Mouse (Mus musculus): ENCODE measurements around the gene H1f0. TPM values are rescaled to one million over a fixed set of nuclear protein-coding genes. Genes with fewer than 3 reads are reported as not detected.

Gene H1f0
- total RNA-seq, 2 experiments from 2014 or later, result 73.5 to 88.2 TPM

GRCm38 (mm10) chr15:79060887-79061565 lies 32.8 kb downstream of the H1f0 start:
- no peak for DNase-seq (ENCODE audit: low spot score in 2 of 2)
- intact Hi-C loops (cut with DNase I), result no loop called here

DNA sequence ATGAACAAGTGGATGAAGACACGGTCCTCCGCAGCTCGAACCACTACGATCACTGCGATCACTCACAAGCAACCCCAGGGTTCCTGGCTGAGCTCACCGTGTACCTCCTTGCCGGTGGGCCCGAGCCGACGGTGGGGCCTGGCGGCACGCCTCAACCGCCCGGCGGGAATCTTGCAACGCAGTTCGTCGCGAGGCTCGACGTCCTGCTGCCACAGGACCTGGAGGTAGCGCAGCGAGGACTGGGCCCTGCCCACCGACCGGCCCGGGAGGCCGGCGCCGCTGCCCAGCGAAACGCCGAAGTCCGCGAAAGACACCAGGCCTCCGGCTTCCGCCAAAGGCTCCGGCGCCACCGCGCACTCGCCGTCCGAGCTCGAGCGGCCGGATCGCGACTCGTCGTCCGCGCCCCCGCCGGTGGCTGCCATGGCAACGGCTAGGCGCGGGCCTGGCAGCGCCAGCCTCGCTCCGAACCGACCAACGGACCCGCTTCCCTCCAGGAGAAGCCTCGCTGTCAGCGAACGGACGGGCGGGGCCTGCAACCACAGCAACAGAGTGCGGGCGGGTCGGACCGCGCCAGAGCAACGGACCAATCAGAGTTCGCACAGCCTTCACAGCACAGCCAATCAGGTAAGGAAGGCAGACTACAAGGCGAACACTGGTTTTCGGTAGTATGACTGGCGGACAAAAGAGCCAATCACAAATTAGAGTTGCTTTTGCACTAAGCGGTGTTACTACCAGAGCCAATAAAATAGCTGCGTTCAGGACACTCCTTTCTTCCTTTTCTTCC lies 34.3 kb downstream of the H1f0 start, which contains the start of gene Ankrd54:
Gene Ankrd54, minus strand, starts transcription at position 518 of the 784 bp plus-strand sequence.
- peak; percentile 99 to 100 for DNase-seq (ENCODE audit: low spot score in 2 of 2)

DNA sequence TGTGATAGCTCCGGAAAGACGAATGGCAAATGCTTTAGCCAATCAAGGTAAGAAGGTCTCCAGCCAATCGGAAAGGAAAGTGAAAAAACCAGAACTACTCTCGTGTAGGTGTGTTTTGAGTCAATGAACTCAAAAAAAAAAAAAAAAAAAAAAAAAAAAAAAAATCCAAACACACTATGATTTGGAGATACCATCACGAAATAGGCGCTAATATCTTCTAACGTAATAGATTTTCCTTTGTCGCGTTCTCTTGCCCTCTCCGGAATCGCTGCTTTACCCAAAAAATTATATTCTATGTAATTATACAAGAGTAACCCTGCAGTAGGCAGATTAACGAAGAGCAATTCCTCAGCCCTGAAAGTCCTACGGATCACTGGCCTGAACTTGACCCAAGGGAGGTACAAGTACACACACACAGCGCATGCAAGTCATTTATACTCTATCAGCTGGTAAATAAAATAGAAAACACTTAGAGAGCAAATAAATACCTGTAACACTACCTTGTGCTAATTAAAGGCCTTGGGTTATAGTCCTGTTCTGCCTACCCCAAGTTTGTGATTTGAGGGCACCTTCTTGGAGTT lies 35.0 kb downstream of the H1f0 start:
- intact Hi-C loops (cut with DNase I), result no loop called here
- DNase-seq (ENCODE audit: low spot score in 2 of 2), result no peak

More for the DNA sequence above, 34.3 kb downstream of the H1f0 start, which contains the start of gene Ankrd54:
- intact Hi-C loops (cut with DNase I), result no loop called here

DNA sequence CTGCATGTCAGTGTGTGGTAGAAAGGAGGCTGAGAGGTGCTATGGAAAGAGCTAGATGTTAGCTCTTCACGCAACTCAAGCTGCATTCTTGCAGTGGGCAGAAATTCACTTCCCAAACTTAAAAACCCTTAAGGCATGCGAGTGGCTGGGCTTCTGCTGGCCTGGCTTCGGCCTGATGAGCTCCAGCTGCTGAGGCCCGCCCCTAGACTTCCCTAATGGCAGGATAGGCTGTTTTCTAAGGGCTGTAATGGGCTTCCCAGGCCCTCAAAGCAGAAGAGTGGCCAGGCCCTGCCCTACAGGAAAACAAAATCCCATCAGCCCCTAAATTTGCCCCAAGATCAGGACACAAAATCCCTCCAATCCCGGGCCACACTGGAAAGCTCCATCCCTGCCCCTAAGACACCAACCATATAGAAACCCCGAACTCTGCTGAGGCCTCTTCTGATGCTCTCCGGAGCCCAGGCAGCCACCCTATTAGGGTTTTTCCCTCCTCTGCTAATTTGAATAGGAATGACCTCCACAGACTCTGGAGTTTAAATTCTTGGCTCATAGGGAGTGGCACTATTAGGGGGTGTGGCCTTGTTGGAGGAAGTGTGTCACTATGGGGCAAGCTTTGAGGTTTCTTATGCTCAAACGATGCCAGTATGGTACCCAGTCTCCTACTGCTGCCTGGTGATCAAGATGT lies 37.0 kb downstream of the H1f0 start:
- DNase-seq (ENCODE audit: low spot score in 2 of 2), result no peak
- intact Hi-C loops (cut with DNase I), result no loop called here

DNA sequence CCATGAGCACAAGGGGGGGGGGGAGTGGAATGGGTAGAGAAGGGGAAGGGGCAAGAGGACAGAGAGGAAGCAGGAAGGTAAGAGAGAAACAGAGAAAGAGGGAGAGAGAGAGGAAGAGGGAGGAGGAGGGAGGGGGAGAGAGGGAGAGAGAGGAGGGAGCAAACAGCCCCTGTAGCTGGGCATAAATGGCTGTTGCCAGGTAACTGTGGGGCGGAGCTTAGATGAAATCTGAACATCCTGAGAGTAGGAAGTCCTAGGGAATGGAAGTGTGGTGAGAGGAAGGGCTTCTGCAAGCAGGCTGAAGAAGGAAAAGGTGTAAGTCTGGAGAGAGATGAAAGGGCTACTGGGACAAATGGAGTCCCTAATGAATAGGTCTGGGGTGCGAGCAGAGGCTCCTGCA lies 38.0 kb downstream of the H1f0 start:
- DNase-seq (ENCODE audit: low spot score in 2 of 2), result no peak
- intact Hi-C loops (cut with DNase I), result no loop called here

- no peak for DNase-seq (ENCODE audit: low spot score in 2 of 2)
- intact Hi-C loops (cut with DNase I), result no loop called here
Measured at GRCm38 (mm10) chr15:79067631-79068030, 39.4 kb downstream of the H1f0 start.

GRCm38 (mm10) chr15:79068416-79068815 lies 40.2 kb downstream of the H1f0 start:
- intact Hi-C loops (cut with DNase I), result no loop called here
- DNase-seq (ENCODE audit: low spot score in 2 of 2), result no peak

DNA sequence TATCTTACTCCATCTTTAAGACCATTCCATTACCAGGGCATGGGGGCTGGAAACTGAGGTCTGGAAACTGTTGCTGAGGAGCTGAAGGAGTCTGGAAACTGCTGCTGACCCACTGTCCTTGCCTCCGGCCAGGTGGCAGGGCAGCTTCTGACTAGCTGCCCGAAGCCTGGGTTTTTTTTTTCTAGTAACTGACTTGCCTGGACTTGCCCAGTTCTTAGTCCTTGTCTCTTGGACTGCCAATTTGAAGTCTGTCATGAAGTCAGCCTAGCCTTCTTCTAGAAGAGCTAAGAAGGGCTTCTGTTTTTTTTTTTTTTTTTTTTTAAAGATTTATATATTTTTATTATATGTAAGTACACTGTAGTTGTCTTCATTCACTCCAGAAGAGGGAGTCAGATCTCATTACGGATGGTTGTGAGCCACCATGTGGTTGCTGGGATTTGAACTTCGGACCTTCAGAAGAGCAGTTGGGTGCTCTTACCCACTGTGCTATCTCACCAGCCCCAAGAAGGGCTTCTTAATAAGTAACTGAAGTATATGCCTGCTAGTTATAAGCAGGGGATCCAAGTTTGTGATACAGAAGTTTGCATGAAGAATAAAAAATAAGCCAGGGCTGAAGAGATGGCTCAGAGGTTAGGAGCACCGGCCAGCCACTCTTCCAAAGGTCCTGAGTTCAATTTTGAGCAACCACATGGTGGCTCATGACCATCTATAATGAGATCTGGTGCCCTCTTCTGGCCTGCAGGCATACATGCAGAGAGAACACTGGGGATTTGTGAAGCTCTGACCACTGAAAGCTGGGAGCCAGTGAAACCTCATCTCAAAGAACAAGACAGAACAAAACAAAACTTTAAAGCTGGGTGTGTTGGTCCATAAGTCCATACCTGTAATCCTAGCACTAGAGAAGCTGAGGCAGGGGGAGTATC lies 43.1 kb downstream of the H1f0 start:
- intact Hi-C loops (cut with DNase I), result loop anchor here (2.0 kb wide), 1 partner anchor 33 kb away; no protein-coding TSS in a partner anchor
- peak in 1 of 2 experiments; percentile 39 for DNase-seq (ENCODE audit: low spot score in 2 of 2)

GRCm38 (mm10) chr15:79073752-79074151 lies 45.5 kb downstream of the H1f0 start:
- intact Hi-C loops (cut with DNase I), result no loop called here
- no peak for DNase-seq (ENCODE audit: low spot score in 2 of 2)

DNA sequence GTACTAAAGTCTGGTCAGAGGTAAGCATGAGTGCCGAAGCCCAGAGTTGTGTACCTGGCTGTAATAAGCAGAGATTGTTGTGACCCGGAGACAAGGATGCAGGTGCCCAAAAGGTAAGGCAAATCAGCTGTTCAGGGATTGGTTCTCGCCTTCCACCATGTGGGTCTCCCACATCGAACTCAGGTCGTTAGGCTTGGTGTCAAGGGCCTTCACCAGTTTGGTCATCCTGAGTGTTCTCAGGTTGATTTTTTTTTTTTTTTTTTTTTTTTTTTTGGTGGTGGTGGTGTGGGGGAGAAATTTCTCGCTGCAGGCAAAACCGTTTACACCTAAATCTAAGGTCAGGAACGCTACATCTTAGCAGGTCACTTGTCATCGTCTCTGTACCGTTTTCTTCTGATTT lies 46.2 kb downstream of the H1f0 start:
- DNase-seq (ENCODE audit: low spot score in 2 of 2), result no peak
- intact Hi-C loops (cut with DNase I), result no loop called here

GRCm38 (mm10) chr15:79074913-79075532 lies 46.8 kb downstream of the H1f0 start, which contains the start of gene Eif3l:
Gene Eif3l (plus strand): TSS chr15:79075179.
- peak; percentile 74 to 89 for DNase-seq (ENCODE audit: low spot score in 2 of 2)
- intact Hi-C loops (cut with DNase I), result no loop called here

DNA sequence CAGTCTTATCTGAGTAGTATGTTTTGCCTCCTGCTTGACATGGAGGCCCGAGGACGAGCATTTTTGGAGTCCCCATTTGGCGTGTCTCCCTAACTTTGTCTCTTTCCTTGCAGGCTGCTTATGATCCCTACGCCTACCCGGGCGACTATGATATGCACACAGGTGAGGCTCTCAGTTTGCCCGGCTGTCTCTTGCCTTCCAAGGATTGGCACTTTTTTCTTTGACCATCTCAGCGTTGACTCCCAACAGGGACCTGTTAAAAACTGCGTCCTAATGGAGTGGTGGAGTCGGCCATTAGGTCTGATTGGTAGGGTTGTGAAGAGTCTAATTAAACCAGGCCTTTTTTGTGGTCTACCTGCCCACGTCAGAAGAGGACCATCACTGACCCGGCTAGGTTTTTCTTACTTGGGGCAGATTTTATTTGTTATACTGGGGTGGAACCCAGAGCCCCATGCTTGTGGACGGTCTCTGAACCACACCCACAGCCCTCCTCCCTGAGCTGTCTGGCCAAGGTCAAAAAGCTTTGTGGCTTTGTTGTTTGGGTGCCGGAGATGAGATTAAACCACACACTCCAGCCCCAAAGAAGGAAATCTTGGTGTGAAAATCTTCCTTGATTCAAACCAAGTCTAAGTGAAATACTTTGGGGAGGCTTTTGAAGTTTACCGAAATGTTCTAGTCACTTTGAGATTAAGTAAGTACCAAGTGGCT lies 47.6 kb downstream of the H1f0 start:
- DNase-seq (ENCODE audit: low spot score in 2 of 2), result no peak
- intact Hi-C loops (cut with DNase I), result no loop called here

- no peak for DNase-seq (ENCODE audit: low spot score in 2 of 2)
- intact Hi-C loops (cut with DNase I), result no loop called here
Measured at GRCm38 (mm10) chr15:79079567-79079966, 51.3 kb downstream of the H1f0 start.

Small RNAs within 50 kb of the gene (microRNA-seq; reads per million reads assigned to microRNA genes)
- gene Mir6956, result 0.67 to 1.3 reads per million in 2 experiments

Other genes with a start within 250 kb of the H1f0 start
- 1 to 10 TPM; 4.0 to 5.1 TPM for gene Card10, start 225.4 kb upstream of the H1f0 start, total RNA-seq (2021)
- gene Cdc42ep1, start 185.8 kb upstream of the H1f0 start, total RNA-seq (2021), result 10 to 100 TPM in 1 of 2 experiments, 1 to 10 TPM in 1; 6.5 to 11.0 TPM
- gene Lgals2, start 172.9 kb upstream of the H1f0 start, total RNA-seq (2021), result not detected
- gene Gga1, start 151.3 kb upstream of the H1f0 start, total RNA-seq (2021), result 10 to 100 TPM; 53.7 to 56.3 TPM
- gene Gm49510, start 128.8 kb upstream of the H1f0 start, total RNA-seq (2021), result under 1 TPM in 1 of 2 experiments, not detected in 1; 0.23 TPM
- 10 to 100 TPM; 13.4 TPM for gene Sh3bp1, start 128.7 kb upstream of the H1f0 start, total RNA-seq (2021)
- gene Pdxp, start 114.5 kb upstream of the H1f0 start, total RNA-seq (2021), result 100 to 1,000 TPM; 167 to 179 TPM
- gene Lgals1, start 101.7 kb upstream of the H1f0 start, total RNA-seq (2021), result 10 to 100 TPM; 19.2 to 22.6 TPM
- 10 to 100 TPM; 35.3 to 39.9 TPM for gene Nol12, start 93.5 kb upstream of the H1f0 start, total RNA-seq (2021)
- gene Triobp, start 80.7 kb upstream of the H1f0 start, total RNA-seq (2021), result 10 to 100 TPM; 23.0 to 23.6 TPM
- gene Galr3, start 13.4 kb downstream of the H1f0 start, total RNA-seq (2021), result under 1 TPM in 1 of 2 experiments, not detected in 1; 0.44 TPM
- gene Ankrd54, start 34.4 kb downstream of the H1f0 start, total RNA-seq (2021), result 10 to 100 TPM; 17.3 to 18.6 TPM
- gene Eif3l, start 46.7 kb downstream of the H1f0 start, total RNA-seq (2021), result 10 to 100 TPM; 80.6 to 81.3 TPM
- 10 to 100 TPM; 22.1 to 27.8 TPM for gene Micall1, start 80.4 kb downstream of the H1f0 start, total RNA-seq (2021)
- 100 to 1,000 TPM; 109 to 114 TPM for gene Polr2f, start 112.6 kb downstream of the H1f0 start, total RNA-seq (2021)
- 10 to 100 TPM; 10.8 to 13.3 TPM for gene 1700088E04Rik, start 112.8 kb downstream of the H1f0 start, total RNA-seq (2021)
- gene Sox10, start 136.8 kb downstream of the H1f0 start, total RNA-seq (2021), result 10 to 100 TPM; 24.0 to 35.5 TPM
- 10 to 100 TPM; 52.0 to 56.4 TPM for gene Pick1, start 200.7 kb downstream of the H1f0 start, total RNA-seq (2021)
- 1 to 10 TPM in 1 of 2 experiments, under 1 TPM in 1; 0.94 to 1.2 TPM for gene Gm49486, start 200.9 kb downstream of the H1f0 start, total RNA-seq (2021)
- not detected for gene Slc16a8, start 226.3 kb downstream of the H1f0 start, total RNA-seq (2021)